Mouse (Mus musculus) MEL-GATA-1-ER (cell line): ENCODE measurements around the gene Fbxl13.

ENCODE experiments used
- DNase-seq: peaks from one replicate; pipeline ENCODE4 v3.0.0-alpha.2; 2012; ENCODE audit warnings: low read depth; ENCODE audit errors: extremely low read depth

The Fbxl13 gene

GRCm38 (mm10) chr5:21487306-21487705 is 158.1 kb downstream of the Fbxl13 start:
- no peak for DNase-seq

DNA sequence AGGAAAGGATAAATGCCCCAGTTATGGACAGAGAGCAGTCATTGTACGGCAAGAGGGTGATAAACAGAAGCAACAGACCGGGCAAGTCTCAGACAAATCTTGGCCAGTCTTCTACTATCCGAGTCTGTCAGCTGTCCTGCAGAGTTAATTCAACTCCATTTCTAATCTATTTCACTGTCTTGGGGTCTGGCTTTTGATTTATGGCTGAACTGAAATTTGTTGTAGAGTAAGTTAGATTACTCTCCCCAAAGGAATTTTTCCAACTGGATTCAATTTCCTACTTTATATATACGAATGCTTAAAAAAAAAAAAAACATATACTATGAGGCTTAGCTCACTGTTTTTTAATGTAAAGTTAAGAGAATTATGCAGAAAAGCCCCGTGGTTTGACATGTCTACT is 158.6 kb downstream of the Fbxl13 start:
- DNase-seq = no peak

GRCm38 (mm10) chr5:21485197-21485829 is 160.1 kb downstream of the Fbxl13 start:
- no peak for DNase-seq

DNA sequence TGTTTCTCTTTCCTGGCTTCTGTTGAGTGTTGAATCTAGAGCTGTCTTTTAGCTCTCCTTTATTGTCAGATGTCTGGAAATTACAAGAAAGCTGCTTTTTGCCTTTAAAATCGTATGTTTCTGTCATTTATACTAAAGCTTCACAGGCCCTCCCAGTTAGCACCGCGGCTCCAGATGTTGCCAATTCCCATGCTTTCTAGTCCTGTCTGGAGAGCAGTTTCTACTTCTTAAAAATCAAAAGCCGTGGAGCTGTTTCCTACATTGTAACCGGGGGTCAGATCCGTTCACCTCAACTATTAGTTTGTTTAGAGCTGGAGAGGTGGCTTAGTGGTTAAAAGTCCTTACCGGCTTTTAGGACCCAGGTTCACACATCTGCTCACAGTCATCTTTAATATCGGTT is 162.2 kb downstream of the Fbxl13 start:
- no peak for DNase-seq

DNA sequence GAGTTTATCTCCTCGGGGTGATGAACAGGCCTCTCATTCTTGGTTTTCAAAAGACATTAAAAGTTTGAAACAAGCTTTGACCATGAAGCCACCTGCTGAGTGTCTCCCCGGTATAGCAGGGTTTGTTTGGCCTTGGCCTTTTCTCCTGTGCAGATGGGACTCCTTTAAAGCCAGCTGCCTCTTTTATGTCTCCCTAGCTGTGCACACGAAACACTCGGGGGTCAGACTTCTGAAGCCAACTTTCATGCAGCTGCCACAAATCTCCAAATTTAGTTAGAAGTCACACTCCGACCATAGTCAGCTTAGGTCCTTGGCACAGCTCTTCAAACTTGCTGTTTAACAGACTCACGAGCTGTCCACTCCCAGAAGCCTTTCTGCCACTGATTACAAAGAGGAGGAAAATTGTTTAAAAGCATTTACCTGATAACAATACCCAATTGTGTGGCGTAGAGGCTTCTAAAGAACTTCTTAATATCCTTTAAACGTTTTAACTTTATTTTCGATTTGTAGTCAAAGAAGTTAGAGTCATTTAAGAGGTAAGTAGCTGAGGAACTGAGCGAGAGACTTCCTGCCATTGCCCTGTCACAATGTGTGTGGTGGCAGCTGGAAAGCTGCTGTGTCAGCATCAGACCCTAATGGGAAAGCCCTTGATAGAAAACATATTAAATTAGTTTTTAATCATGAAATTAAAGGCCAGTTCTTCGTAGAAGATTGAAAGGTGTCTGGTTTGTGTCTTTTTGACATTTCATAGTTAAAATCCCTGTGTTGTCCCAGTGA is 162.8 kb downstream of the Fbxl13 start:
- no peak for DNase-seq

GRCm38 (mm10) chr5:21481521-21481920 is 163.9 kb downstream of the Fbxl13 start:
- DNase-seq = no peak

DNA sequence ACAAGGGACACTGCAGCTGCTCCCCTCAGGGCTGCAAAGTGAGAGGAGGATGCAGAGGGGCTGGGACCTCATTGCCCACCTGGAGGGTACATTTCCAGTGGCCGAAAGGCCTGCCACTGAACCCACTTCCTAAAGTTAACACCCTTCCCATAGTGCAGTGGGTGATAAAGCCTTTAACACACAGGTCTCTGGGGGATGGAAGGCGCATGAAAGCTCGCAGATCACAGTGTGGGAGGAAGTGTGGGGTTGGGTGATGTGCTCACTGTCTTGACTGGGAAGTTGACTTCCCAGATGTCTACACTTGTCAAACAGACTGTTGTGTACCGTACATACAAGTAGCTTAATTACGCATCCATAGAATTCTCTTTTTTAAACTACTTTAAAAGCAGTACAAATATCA is 165.7 kb downstream of the Fbxl13 start:
- DNase-seq = no peak

GRCm38 (mm10) chr5:21478428-21478827 is 167.0 kb downstream of the Fbxl13 start:
- no peak for DNase-seq

DNA sequence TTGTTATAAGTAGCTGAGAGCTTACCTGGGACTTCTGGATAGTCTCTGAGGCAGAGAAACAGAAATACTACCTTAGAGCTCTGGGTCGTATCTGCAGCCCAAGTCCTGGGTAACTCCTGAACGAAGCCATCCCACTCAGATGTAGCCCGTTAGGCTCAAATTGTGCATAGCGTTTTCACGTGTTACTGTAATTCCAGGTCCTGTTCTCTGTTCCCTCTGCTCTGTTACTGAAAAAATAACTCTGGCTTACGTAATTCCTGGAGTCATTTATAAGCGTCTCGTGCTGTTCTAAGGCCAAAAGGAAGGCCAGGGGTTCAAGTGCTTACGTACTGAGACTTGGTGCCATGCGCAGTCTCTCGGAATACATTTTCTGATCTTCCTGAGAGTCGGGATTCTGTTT is 177.3 kb downstream of the Fbxl13 start:
- no peak for DNase-seq

DNA sequence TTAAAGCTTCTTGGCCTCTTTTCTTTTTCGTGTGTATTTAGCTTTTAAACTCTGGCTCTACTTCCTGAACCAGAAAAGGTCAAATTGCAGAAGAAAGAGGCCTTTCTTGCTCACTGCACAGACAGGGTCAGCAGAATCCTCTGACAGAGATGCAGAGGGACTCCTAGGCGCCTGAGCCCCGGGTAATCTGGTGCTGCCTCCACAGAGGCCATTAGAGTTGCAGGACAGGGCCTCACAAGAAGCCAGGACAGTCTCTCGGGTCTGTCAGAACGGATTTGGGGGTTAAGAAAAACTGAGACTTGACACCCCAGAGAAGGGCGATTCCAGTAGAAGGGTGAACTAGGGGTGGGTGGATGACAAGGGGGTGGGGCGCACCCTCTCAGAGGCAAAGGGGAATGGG is 178.0 kb downstream of the Fbxl13 start:
- DNase-seq = no peak

GRCm38 (mm10) chr5:21440833-21441530 is 204.5 kb downstream of the Fbxl13 start:
- no peak for DNase-seq

- DNase-seq = no peak
These were observed 205.9 kb downstream of the Fbxl13 start for GRCm38 (mm10) chr5:21439446-21440110.

GRCm38 (mm10) chr5:21438428-21438827 is 207.0 kb downstream of the Fbxl13 start:
- DNase-seq = no peak

DNA sequence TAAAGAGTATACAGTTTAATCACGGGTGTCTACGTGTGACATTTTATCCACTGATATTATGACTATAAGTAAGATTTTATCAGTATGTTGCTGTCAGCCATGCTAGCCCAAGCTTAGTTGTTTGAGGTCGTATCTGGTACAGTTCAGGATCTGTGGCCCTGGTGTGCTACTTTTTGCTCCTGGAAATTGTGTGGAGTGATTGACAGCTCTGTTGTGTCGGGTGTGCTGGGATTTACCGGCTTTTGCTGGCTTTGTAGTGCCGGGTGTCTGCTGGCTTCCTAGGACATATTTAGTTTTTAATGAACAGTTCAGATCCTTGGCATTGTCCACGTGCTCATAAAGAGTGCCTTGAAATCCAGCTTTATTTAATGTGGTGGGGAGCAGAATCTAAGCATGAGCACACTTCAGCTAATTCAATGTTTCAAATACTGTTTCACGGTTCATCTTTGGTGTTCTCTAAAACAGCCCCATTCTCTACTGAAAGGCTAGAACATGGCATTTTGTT is 208.9 kb downstream of the Fbxl13 start:
- DNase-seq = no peak

DNA sequence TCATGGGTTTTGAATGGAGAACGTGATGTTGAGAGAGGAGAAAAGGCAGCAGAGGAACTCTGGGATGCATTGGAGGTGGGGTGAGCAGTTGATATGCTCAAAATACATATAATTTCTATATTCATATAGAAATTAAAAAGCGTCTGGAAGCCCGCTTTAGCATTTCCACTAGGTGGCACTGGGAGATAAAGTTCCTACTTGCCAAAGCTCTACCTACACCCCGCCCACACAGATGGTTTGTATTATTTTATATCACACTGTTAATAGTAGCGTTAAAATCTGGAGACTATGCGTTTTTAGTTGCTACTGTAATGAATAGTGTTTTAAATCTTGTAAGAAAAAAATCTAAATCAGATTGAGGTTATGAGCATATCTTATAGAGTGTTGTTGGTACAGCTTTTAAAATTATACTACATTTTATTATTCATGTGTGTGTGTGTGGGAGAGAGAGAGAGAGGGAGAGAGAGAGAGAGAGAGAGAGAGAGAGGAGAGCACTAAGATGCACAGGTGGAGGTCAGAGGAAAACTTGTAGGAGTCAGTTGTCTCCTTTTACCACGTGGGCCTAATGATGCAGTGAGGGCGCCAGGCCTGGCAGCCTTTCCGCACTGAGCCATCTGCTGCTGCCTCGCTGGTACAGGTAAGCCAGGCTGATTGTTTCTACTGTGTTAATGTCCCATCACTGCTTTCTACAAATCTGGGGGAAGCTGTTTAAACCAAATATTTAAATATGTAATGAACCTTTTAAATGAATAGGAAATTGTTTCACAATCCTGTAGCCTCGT is 211.1 kb downstream of the Fbxl13 start:
- no peak for DNase-seq
